ENCODE assay signal across 23 mouse cellular contexts in genomic region chr5:60600300-60600648, GRCm38 (mm10).
DNase-seq lines count a peak whose midpoint lies in the region; ATAC-seq lines count a peak whose summit lies in the region.
"Had no signal": no experiment of that assay in that cellular context is flagged by ENCODE, and none has a peak within 500 bp of the region (broad histone marks: within the 10 kb centered on the region; RNA-seq: fewer than 3 reads in every experiment).

No protein-coding gene starts in this region.

- H3K4me2 ChIP-seq in forebrain, embryonic 12.5 days, result no peak overlapping the region
- no peak overlapping the region for H3K4me2 ChIP-seq in forebrain, embryonic 11.5 days (ENCODE audit: low read depth, low read length, severe bottlenecking)
- H3K4me2 ChIP-seq in hindbrain, embryonic 15.5 days, result no peak overlapping the region
- H3K4me2 ChIP-seq in neural tube, embryonic 14.5 days (ENCODE audit: low read depth, low read length), result no peak overlapping the region
- H3K4me2 ChIP-seq in neural tube, embryonic 15.5 days, result no peak overlapping the region
- H3K4me2 ChIP-seq: embryonic facial prominence, embryonic 13.5 days; liver, embryonic 12.5 days; midbrain, embryonic 11.5 days had no signal

- H3K9me3 ChIP-seq in forebrain, embryonic 12.5 days, result no peaks in the 10 kb centered on the region
- no peaks in the 10 kb centered on the region for H3K9me3 ChIP-seq in forebrain, embryonic 11.5 days (ENCODE audit: control insufficient read depth, low read length)
- no peaks in the 10 kb centered on the region for H3K9me3 ChIP-seq in hindbrain, embryonic 15.5 days
- no peaks in the 10 kb centered on the region for H3K9me3 ChIP-seq in hindbrain, embryonic 10.5 days
- no peaks in the 10 kb centered on the region for H3K9me3 ChIP-seq in neural tube, embryonic 14.5 days (ENCODE audit: control insufficient read depth, low read length)
- H3K9me3 ChIP-seq in neural tube, embryonic 15.5 days (replicated peaks), result no peaks in the 10 kb centered on the region
- H3K9me3 ChIP-seq: embryonic facial prominence, embryonic 13.5 days; liver, embryonic 12.5 days had no signal

- DNase-seq in forebrain, embryonic 11.5 days (ENCODE audit: low spot score), result no peak
- DNase-seq in hindbrain, embryonic 10.5 days (ENCODE audit: low spot score), result no peak
- no peak for DNase-seq in natural killer cell, adult 2 months (ENCODE audit: low spot score in 2 of 2)
- DNase-seq: adrenal gland, postnatal 36 days; gastrocnemius, postnatal 14 days; heart, postnatal 14 days; kidney, adult 9 months; kidney, postnatal 25 days; liver, postnatal 0 days; lung, postnatal 36 days; right cerebral cortex, postnatal 4 days; thymus, adult 2 months; thymus, postnatal 36 days had no signal

- no peak overlapping the region for H3K4me3 ChIP-seq in forebrain, embryonic 12.5 days (replicated peaks)
- no peak overlapping the region for H3K4me3 ChIP-seq in forebrain, embryonic 11.5 days (ENCODE audit: low read depth, low read length)
- H3K4me3 ChIP-seq in hindbrain, embryonic 15.5 days, result no peak overlapping the region
- H3K4me3 ChIP-seq in hindbrain, embryonic 10.5 days, result no peak overlapping the region
- no peak overlapping the region for H3K4me3 ChIP-seq in neural tube, embryonic 14.5 days (ENCODE audit: low read depth, low read length)
- no peak overlapping the region for H3K4me3 ChIP-seq in neural tube, embryonic 15.5 days (replicated peaks)
- H3K4me3 ChIP-seq: embryonic facial prominence, embryonic 13.5 days; erythroblast, embryonic 14.5 days; liver, embryonic 12.5 days had no signal

- no peaks in the 10 kb centered on the region for H3K4me1 ChIP-seq in forebrain, embryonic 12.5 days
- no peaks in the 10 kb centered on the region for H3K4me1 ChIP-seq in forebrain, embryonic 11.5 days (replicated peaks; ENCODE audit: control insufficient read depth, insufficient read depth, low read length)
- H3K4me1 ChIP-seq in hindbrain, embryonic 15.5 days (replicated peaks), result no peaks in the 10 kb centered on the region
- no peaks in the 10 kb centered on the region for H3K4me1 ChIP-seq in hindbrain, embryonic 10.5 days (replicated peaks)
- no peaks in the 10 kb centered on the region for H3K4me1 ChIP-seq in neural tube, embryonic 14.5 days (ENCODE audit: control insufficient read depth, insufficient read depth, low read length)
- peaks cover 4% of the 10 kb centered on the region; the same call in 1 of the 2 replicates for H3K4me1 ChIP-seq in neural tube, embryonic 15.5 days
- H3K4me1 ChIP-seq: embryonic facial prominence, embryonic 13.5 days; liver, embryonic 12.5 days had no signal

- peak overlapping the region; percentile 69; the same call in 1 of the 2 replicates for H3K27ac ChIP-seq in forebrain, embryonic 12.5 days
- H3K27ac ChIP-seq in forebrain, embryonic 11.5 days (ENCODE audit: low read depth, low read length), result no peak overlapping the region
- no peak overlapping the region for H3K27ac ChIP-seq in hindbrain, embryonic 15.5 days (replicated peaks)
- no peak overlapping the region for H3K27ac ChIP-seq in hindbrain, embryonic 10.5 days
- no peak overlapping the region for H3K27ac ChIP-seq in neural tube, embryonic 14.5 days (ENCODE audit: low read depth, low read length)
- H3K27ac ChIP-seq in neural tube, embryonic 15.5 days (replicated peaks), result no peak overlapping the region
- H3K27ac ChIP-seq: embryonic facial prominence, embryonic 13.5 days; liver, embryonic 12.5 days had no signal

- no peaks in the 10 kb centered on the region for H3K36me3 ChIP-seq in forebrain, embryonic 12.5 days (replicated peaks)
- no peaks in the 10 kb centered on the region for H3K36me3 ChIP-seq in forebrain, embryonic 11.5 days (ENCODE audit: control insufficient read depth, insufficient read depth, low read length)
- H3K36me3 ChIP-seq in hindbrain, embryonic 15.5 days, result no peaks in the 10 kb centered on the region
- H3K36me3 ChIP-seq in hindbrain, embryonic 10.5 days, result no peaks in the 10 kb centered on the region
- H3K36me3 ChIP-seq in neural tube, embryonic 14.5 days (ENCODE audit: control insufficient read depth, insufficient read depth, low read length), result no peaks in the 10 kb centered on the region
- no peaks in the 10 kb centered on the region for H3K36me3 ChIP-seq in neural tube, embryonic 15.5 days
- H3K36me3 ChIP-seq: embryonic facial prominence, embryonic 13.5 days; liver, embryonic 12.5 days had no signal

- no peaks in the 10 kb centered on the region for H3K27me3 ChIP-seq in forebrain, embryonic 12.5 days
- H3K27me3 ChIP-seq in forebrain, embryonic 11.5 days (ENCODE audit: control insufficient read depth, insufficient read depth, low read length), result no peaks in the 10 kb centered on the region
- no peaks in the 10 kb centered on the region for H3K27me3 ChIP-seq in hindbrain, embryonic 15.5 days
- no peaks in the 10 kb centered on the region for H3K27me3 ChIP-seq in hindbrain, embryonic 10.5 days (ENCODE audit: insufficient read depth, poor library complexity, severe bottlenecking)
- H3K27me3 ChIP-seq in neural tube, embryonic 14.5 days (ENCODE audit: control insufficient read depth, insufficient read depth, low read length), result no peaks in the 10 kb centered on the region
- no peaks in the 10 kb centered on the region for H3K27me3 ChIP-seq in neural tube, embryonic 15.5 days (replicated peaks)
- H3K27me3 ChIP-seq: embryonic facial prominence, embryonic 13.5 days; liver, embryonic 12.5 days had no signal

- H3K9ac ChIP-seq in forebrain, embryonic 12.5 days, result no peak overlapping the region
- no peak overlapping the region for H3K9ac ChIP-seq in forebrain, embryonic 11.5 days (ENCODE audit: low read length)
- H3K9ac ChIP-seq in hindbrain, embryonic 15.5 days, result no peak overlapping the region
- no peak overlapping the region for H3K9ac ChIP-seq in neural tube, embryonic 14.5 days (replicated peaks; ENCODE audit: low read depth, low read length)
- H3K9ac ChIP-seq in neural tube, embryonic 15.5 days (replicated peaks), result no peak overlapping the region
- H3K9ac ChIP-seq: embryonic facial prominence, embryonic 13.5 days; liver, embryonic 12.5 days; liver, postnatal 0 days had no signal

- ATAC-seq in forebrain, embryonic 12.5 days (ENCODE audit: low FRiP score), result no peak
- no peak; the same call in 1 of the 2 replicates for ATAC-seq in forebrain, embryonic 11.5 days (replicated peaks; ENCODE audit: low FRiP score)
- ATAC-seq in hindbrain, embryonic 15.5 days (ENCODE audit: low FRiP score, low read depth), result peak; percentile 79; the same call in 1 of the 2 replicates
- peak; percentile 65 for ATAC-seq in neural tube, embryonic 14.5 days (ENCODE audit: low read depth)
- no peak for ATAC-seq in neural tube, embryonic 15.5 days (ENCODE audit: low FRiP score)
- ATAC-seq: CD4-positive, CD25-positive, alpha-beta regulatory T cell, adult 4 months; intestine, embryonic 16.5 days; liver, embryonic 12.5 days; liver, postnatal 0 days had no signal

- 53% methylated on average over 5 of the region's 5 CpGs for WGBS in forebrain, embryonic 12.5 days
- 66% methylated on average over 5 of the region's 5 CpGs for WGBS in forebrain, embryonic 11.5 days
- WGBS in hindbrain, embryonic 15.5 days, result 33% methylated on average over 5 of the region's 5 CpGs
- WGBS in hindbrain, embryonic 10.5 days, result 64% methylated on average over 5 of the region's 5 CpGs
- WGBS in neural tube, embryonic 14.5 days, result 50% methylated on average over 5 of the region's 5 CpGs
- 43% methylated on average over 5 of the region's 5 CpGs for whole genome bisulfite sequencing in neural tube, embryonic 15.5 days

Comparison
In these comparisons a context has a peak if more than half of its experiments do, and no peak if none do; other contexts are left out.
1. ATAC-seq: peak in hindbrain, embryonic 15.5 days (single experiment) and neural tube, embryonic 14.5 days (single experiment); none in forebrain, embryonic 12.5 days (single experiment), forebrain, embryonic 11.5 days (single experiment) and neural tube, embryonic 15.5 days (single experiment).